Mouse (Mus musculus) liver, embryonic 12.5 days (tissue): Measurements from ENCODE around the gene Ddi2. TPM values are rescaled to one million over a fixed set of nuclear protein-coding genes. Genes with fewer than 3 reads are reported as not detected.

Source experiments
- ATAC-seq: fragments of 200-750 bp; cut with Nextera tagmentation; 2 replicates; pipeline ENCODE4 v1.8.0; 2017; ENCODE audit warnings: moderate number of reproducible peaks, mild to moderate bottlenecking, moderate library complexity
- H3K27ac ChIP-seq: fragments of 300-500 bp; sonication (generic); 2 replicates; pipeline ENCODE4 v1.5.1; 2016; ENCODE audit warnings: mild to moderate bottlenecking
- H3K27me3 ChIP-seq: fragments of 300-500 bp; sonication (generic); replicated peaks from 2 replicates; pipeline ENCODE4 v1.6.1; 2016; ENCODE audit warnings: mild to moderate bottlenecking, moderate library complexity
- H3K36me3 ChIP-seq: fragments of 300-500 bp; sonication (generic); 2 replicates; pipeline ENCODE4 v1.6.1; 2016; ENCODE audit warnings: mild to moderate bottlenecking, moderate library complexity
- H3K4me1 ChIP-seq: fragments of 300-500 bp; sonication (generic); 2 replicates; pipeline ENCODE4 v1.6.1; 2016
- H3K4me2 ChIP-seq: fragments of 300-500 bp; sonication (generic); 2 replicates; pipeline ENCODE4 v1.6.1; 2016; ENCODE audit warnings: mild to moderate bottlenecking, moderate library complexity
- H3K4me3 ChIP-seq: fragments of 300-500 bp; sonication (generic); 2 replicates; pipeline ENCODE4 v1.5.1; 2016; ENCODE audit warnings: mild to moderate bottlenecking, moderate library complexity
- H3K9ac ChIP-seq: fragments of 300-500 bp; sonication (generic); 2 replicates; pipeline ENCODE4 v1.6.1; 2016; ENCODE audit warnings: mild to moderate bottlenecking, moderate library complexity
- H3K9me3 ChIP-seq: fragments of 300-500 bp; sonication (generic); replicated peaks from 2 replicates; pipeline ENCODE4 v1.6.1; 2016; ENCODE audit warnings: mild to moderate bottlenecking, moderate library complexity
- WGBS: fragments of 180-500 bp; shearing (Covaris S2); methylation state at CpG from one replicate; pipeline ENCODE4 v1.1.7; 2016; ENCODE audit not compliant: insufficient replicate concordance; 5-methylcytosine and 5-hydroxymethylcytosine counted together
- polyA plus RNA-seq: library from polyadenylated mRNA; unstranded; fragments of >200 nt; fragmentation: Nextera tagmentation; extraction: Ambion mirVana; gene quantifications from 2 replicates; pipeline ENCODE4 v1.2.1, GENCODE M21; 2016

The Ddi2 gene
- polyA plus RNA-seq, 1 experiment from 2014 or later = 28.6 TPM

- Histone ChIP-seq H3K9me3 (no peaks in the 10 kb centered on the region), H3K9ac (no peak overlapping the region), H3K27me3 (no peaks in the 10 kb centered on the region), H3K4me3 (no peak overlapping the region), H3K36me3 (peaks cover 91% of the 10 kb centered on the region), H3K4me2 (no peak overlapping the region), H3K4me1 (peaks cover 16% of the 10 kb centered on the region; the same call in 1 of the 2 replicates), H3K27ac (no peak overlapping the region)
- WGBS = 81% methylated on average over 3 of the region's 3 CpGs
- no peak for ATAC-seq
Observed at GRCm38 (mm10) chr4:141686093-141686492, 37.1 kb downstream of the Ddi2 start.

- WGBS = 93% methylated on average over 6 of the region's 6 CpGs
- H3K4me3 ChIP-seq = no peak within 1 kb of the TSS
- peaks cover 91% of the 10 kb centered on the region for H3K36me3 ChIP-seq
- ATAC-seq = no peak
- no peak within 1 kb of the TSS for H3K4me2 ChIP-seq
- no peaks in the 10 kb centered on the region for H3K9me3 ChIP-seq
- H3K4me1 ChIP-seq = peaks cover 16% of the 10 kb centered on the region; the same call in 1 of the 2 replicates
- no peak within 1 kb of the TSS for H3K27ac ChIP-seq
- no peak within 1 kb of the TSS for H3K9ac ChIP-seq
- no peaks in the 10 kb centered on the region for H3K27me3 ChIP-seq
Observed at GRCm38 (mm10) chr4:141685499-141685898, 37.7 kb downstream of the Ddi2 start, which contains the start of gene Rsc1a1. Gene Rsc1a1, minus strand, starts transcription at chr4:141685599.

- Histone ChIP-seq H3K9me3 (no peaks in the 10 kb centered on the region), H3K4me3 (no peak overlapping the region), H3K9ac (no peak overlapping the region), H3K4me1 (peaks cover 11% of the 10 kb centered on the region; the same call in 1 of the 2 replicates), H3K36me3 (peaks cover 73% of the 10 kb centered on the region), H3K27me3 (no peaks in the 10 kb centered on the region), H3K4me2 (no peak overlapping the region), H3K27ac (no peak overlapping the region)
- WGBS = 81% methylated on average over 12 of the region's 12 CpGs
- ATAC-seq = no peak
Observed at GRCm38 (mm10) chr4:141682706-141683230, 40.5 kb downstream of the Ddi2 start.

GRCm38 (mm10) chr4:141681767-141682166, 41.5 kb downstream of the Ddi2 start:
- Histone ChIP-seq H3K4me2 (no peak overlapping the region), H3K36me3 (peaks cover 66% of the 10 kb centered on the region), H3K9ac (no peak overlapping the region), H3K9me3 (no peaks in the 10 kb centered on the region), H3K4me1 (peaks cover 11% of the 10 kb centered on the region), H3K27ac (no peak overlapping the region), H3K4me3 (no peak overlapping the region), H3K27me3 (no peaks in the 10 kb centered on the region)
- ATAC-seq = no peak
- 67% methylated on average over 7 of the region's 7 CpGs for WGBS

GRCm38 (mm10) chr4:141680892-141681291, 42.3 kb downstream of the Ddi2 start:
- Histone ChIP-seq H3K27me3 (no peaks in the 10 kb centered on the region), H3K9me3 (no peaks in the 10 kb centered on the region), H3K4me3 (no peak overlapping the region), H3K4me2 (no peak overlapping the region), H3K36me3 (peaks cover 57% of the 10 kb centered on the region), H3K9ac (no peak overlapping the region), H3K27ac (no peak overlapping the region), H3K4me1 (peaks cover 11% of the 10 kb centered on the region)
- WGBS = 75% methylated on average over 12 of the region's 12 CpGs
- ATAC-seq = no peak

- Histone ChIP-seq H3K27ac (no peak overlapping the region), H3K27me3 (no peaks in the 10 kb centered on the region), H3K9ac (no peak overlapping the region), H3K36me3 (peaks cover 38% of the 10 kb centered on the region), H3K4me2 (no peak overlapping the region), H3K4me3 (no peak overlapping the region), H3K9me3 (no peaks in the 10 kb centered on the region), H3K4me1 (peaks cover 17% of the 10 kb centered on the region)
- ATAC-seq = no peak
- WGBS = 77% methylated on average over 2 of the region's 2 CpGs
Observed at GRCm38 (mm10) chr4:141679016-141679415, 44.2 kb downstream of the Ddi2 start.

GRCm38 (mm10) chr4:141676462-141676979, 46.7 kb downstream of the Ddi2 start:
- no peak for ATAC-seq
- Histone ChIP-seq H3K4me3 (no peak overlapping the region), H3K9ac (no peak overlapping the region), H3K4me2 (no peak overlapping the region), H3K4me1 (peaks cover 6% of the 10 kb centered on the region), H3K9me3 (no peaks in the 10 kb centered on the region), H3K36me3 (peaks cover 14% of the 10 kb centered on the region), H3K27ac (no peak overlapping the region), H3K27me3 (no peaks in the 10 kb centered on the region)
- 46% methylated on average over 5 of the region's 5 CpGs for WGBS

GRCm38 (mm10) chr4:141672325-141672724, 50.9 kb downstream of the Ddi2 start:
- Histone ChIP-seq H3K27ac (no peak overlapping the region), H3K4me3 (no peak overlapping the region), H3K9ac (no peak overlapping the region), H3K36me3 (no peaks in the 10 kb centered on the region), H3K27me3 (peaks cover 3% of the 10 kb centered on the region), H3K9me3 (no peaks in the 10 kb centered on the region), H3K4me1 (peaks cover 6% of the 10 kb centered on the region), H3K4me2 (no peak overlapping the region)
- ATAC-seq = no peak
- WGBS = 52% methylated on average over 13 of the region's 13 CpGs

- ATAC-seq = no peak
- H3K9me3 ChIP-seq = no peaks in the 10 kb centered on the region
- WGBS = 78% methylated on average over 4 of the region's 4 CpGs
Observed at GRCm38 (mm10) chr4:141671389-141671788, 51.8 kb downstream of the Ddi2 start.

GRCm38 (mm10) chr4:141669898-141670712, 53.1 kb downstream of the Ddi2 start:
- Histone ChIP-seq H3K4me1 (peaks cover 4% of the 10 kb centered on the region), H3K27me3 (peaks cover 17% of the 10 kb centered on the region), H3K4me2 (no peak overlapping the region), H3K27ac (no peak overlapping the region), H3K36me3 (no peaks in the 10 kb centered on the region), H3K9me3 (no peaks in the 10 kb centered on the region), H3K4me3 (no peak overlapping the region), H3K9ac (no peak overlapping the region)
- ATAC-seq = no peak
- WGBS = 59% methylated on average over 18 of the region's 18 CpGs

More at GRCm38 (mm10) chr4:141671389-141671788, 51.8 kb downstream of the Ddi2 start:
- H3K4me2 ChIP-seq = no peak overlapping the region
- no peak overlapping the region for H3K4me3 ChIP-seq
- H3K9ac ChIP-seq = no peak overlapping the region
- H3K4me1 ChIP-seq = peaks cover 6% of the 10 kb centered on the region
- H3K27ac ChIP-seq = no peak overlapping the region
- H3K27me3 ChIP-seq = peaks cover 8% of the 10 kb centered on the region
- no peaks in the 10 kb centered on the region for H3K36me3 ChIP-seq

GRCm38 (mm10) chr4:141664799-141665198, 58.4 kb downstream of the Ddi2 start, which contains the start of gene Plekhm2:
Gene Plekhm2, minus strand, starts transcription at chr4:141664899.
- Histone ChIP-seq H3K27ac (peak within 1 kb of the TSS; percentile 55), H3K4me3 (peak within 1 kb of the TSS; percentile 73), H3K9me3 (no peaks in the 10 kb centered on the region), H3K4me2 (peak within 1 kb of the TSS; percentile 91), H3K36me3 (peaks cover 18% of the 10 kb centered on the region), H3K9ac (peak within 1 kb of the TSS; percentile 89), H3K4me1 (peaks cover 27% of the 10 kb centered on the region), H3K27me3 (peaks cover 22% of the 10 kb centered on the region)
- WGBS = 68% methylated on average over 8 of the region's 8 CpGs
- ATAC-seq = no peak
